Mouse (Mus musculus): Measurements from ENCODE around the gene Grap. TPM values are rescaled to one million over a fixed set of nuclear protein-coding genes. Genes with fewer than 3 reads are reported as not detected.

Gene Grap
- polyA plus RNA-seq, 1 experiment from 2014 or later, result 10.3 TPM

DNA sequence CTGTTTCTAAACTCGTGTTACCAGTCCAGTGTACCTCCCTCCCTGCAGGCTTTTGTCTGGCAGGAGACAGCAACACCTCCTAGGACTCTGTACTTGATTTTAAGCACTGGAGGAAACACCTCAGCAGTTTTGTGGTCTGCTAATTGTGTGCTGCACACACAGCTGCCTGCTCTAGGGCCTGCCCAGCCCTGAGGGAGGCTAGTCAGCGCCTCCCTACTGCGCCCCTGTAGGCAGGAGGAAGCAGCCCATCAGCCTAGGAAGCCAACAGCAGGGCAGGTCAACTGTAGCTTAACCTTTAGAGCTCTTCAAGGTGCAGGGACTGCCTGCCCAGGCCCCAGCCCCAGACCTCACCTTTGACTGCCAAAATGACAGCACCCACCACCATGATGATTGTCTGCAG, 55.9 kb downstream of the Grap start:
- Histone ChIP-seq H3K4me3 (ENCODE audit: control insufficient read depth in 1 of 2, insufficient read depth in 1 of 2, low read depth in 1 of 2, low read length in 2 of 2) (no peak overlapping the region), H3K4me2 (ENCODE audit: low read length) (no peak overlapping the region), H3K36me3 (ENCODE audit: control insufficient read depth, insufficient read depth, low read length) (no peaks in the 10 kb centered on the region), H3K9ac (ENCODE audit: low read length) (no peak overlapping the region), H3K27ac (replicated peaks in 1 of 2; ENCODE audit: control insufficient read depth in 1 of 2, insufficient read depth in 1 of 2, low read depth in 2 of 2, low read length in 2 of 2) (no peak overlapping the region), H3K4me1 (ENCODE audit: control insufficient read depth in 2 of 2, insufficient read depth in 2 of 2, low read length in 2 of 2) (no peaks in the 10 kb centered on the region), H3K27me3 (ENCODE audit: control insufficient read depth, insufficient read depth, low read length) (no peaks in the 10 kb centered on the region), H3K9me3 (ENCODE audit: control insufficient read depth, low read length) (no peaks in the 10 kb centered on the region)
- no peak for ATAC-seq (ENCODE audit: insufficient number of reproducible peaks, insufficient read depth, low FRiP score, low read depth)
- WGBS, result 79% methylated on average over 3 of the region's 3 CpGs

DNA sequence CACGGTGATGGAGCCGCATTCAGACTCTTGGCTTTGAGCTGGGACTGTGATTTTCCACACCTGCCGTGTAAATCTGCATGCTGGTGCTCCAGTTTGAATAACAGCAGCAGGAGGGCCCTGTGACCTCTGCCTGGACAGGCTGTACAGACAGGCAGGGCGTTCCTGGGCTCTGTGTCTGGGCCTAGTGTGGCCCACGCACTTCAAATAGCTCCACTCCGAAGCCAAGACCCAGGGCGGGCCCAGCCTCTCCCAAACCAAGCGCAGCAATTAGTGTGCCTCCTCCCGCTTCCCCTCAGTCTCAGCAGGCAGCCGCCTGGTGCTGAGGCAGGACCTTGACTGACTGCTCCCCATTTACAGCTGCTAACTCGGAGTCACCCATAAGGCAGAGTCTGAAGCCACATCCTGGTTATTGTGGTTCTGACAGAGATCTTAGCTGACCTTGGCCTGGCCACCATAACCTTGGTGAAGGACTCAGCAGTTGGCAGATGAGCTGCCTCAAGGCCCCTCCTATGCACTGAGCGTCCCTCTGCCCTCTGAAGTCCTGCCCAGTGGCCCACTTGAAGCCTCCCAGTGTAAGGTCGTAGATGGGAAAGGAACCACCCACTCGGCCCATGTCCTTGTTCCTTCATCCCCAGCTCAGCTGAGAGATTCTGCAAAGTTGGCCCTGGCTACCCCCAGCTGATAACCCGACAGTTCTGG, 60.2 kb downstream of the Grap start:
- ATAC-seq (ENCODE audit: insufficient number of reproducible peaks, insufficient read depth, low FRiP score, low read depth), result no peak
- H3K27ac ChIP-seq (replicated peaks in 1 of 2; ENCODE audit: control insufficient read depth in 1 of 2, insufficient read depth in 1 of 2, low read depth in 2 of 2, low read length in 2 of 2), result no peak overlapping the region
- no peaks in the 10 kb centered on the region for H3K36me3 ChIP-seq (ENCODE audit: control insufficient read depth, insufficient read depth, low read length)
- no peaks in the 10 kb centered on the region for H3K27me3 ChIP-seq (ENCODE audit: control insufficient read depth, insufficient read depth, low read length)
- H3K9ac ChIP-seq (ENCODE audit: low read length), result no peak overlapping the region
- no peak overlapping the region for H3K4me3 ChIP-seq (ENCODE audit: control insufficient read depth in 1 of 2, insufficient read depth in 1 of 2, low read depth in 1 of 2, low read length in 2 of 2)
- 64% methylated on average over 15 of the region's 15 CpGs for WGBS
- H3K4me2 ChIP-seq (ENCODE audit: low read length), result no peak overlapping the region
- no peaks in the 10 kb centered on the region for H3K4me1 ChIP-seq (ENCODE audit: control insufficient read depth in 2 of 2, insufficient read depth in 2 of 2, low read length in 2 of 2)
- no peaks in the 10 kb centered on the region for H3K9me3 ChIP-seq (ENCODE audit: control insufficient read depth, low read length)

DNA sequence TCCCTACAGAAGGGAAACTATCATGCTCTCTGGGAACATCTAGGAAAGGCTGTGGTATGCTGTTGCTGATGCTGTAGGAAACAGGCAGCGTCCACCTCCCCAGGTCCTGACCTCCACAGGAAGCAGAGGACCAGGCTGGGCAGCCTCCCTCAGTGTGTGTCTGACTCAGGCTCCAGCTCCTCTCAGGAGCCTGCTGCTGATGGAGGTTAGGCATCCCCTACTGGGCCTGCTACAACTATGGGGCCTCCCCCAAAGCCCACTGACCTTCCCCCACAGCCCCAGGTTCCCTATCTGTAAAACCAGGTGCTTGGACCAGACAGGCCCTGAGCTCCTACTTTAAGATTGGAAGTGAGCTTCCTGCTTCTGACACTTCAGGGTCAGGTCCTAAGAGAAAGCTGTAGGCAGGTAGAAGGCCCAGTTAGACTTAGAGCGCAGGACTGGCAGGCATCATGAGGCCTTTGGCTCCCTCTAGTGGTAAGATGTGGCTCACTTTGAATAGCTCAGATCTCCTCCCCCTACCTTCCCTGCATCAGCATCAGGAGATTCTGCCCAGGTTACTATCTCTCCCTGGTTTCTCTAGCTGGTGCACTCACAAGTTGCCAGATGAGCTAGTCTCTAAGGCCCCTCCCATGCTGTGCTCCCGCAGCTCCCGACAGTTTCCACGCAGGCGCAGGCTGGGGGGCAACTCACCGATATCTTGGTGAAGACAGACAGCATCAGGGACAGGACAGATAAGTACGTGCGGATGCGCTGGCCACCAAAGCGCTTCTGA, 61.5 kb downstream of the Grap start:
- no peaks in the 10 kb centered on the region for H3K4me1 ChIP-seq (ENCODE audit: control insufficient read depth in 2 of 2, insufficient read depth in 2 of 2, low read length in 2 of 2)
- no peak overlapping the region for H3K9ac ChIP-seq (ENCODE audit: low read length)
- H3K27me3 ChIP-seq (ENCODE audit: control insufficient read depth, insufficient read depth, low read length), result no peaks in the 10 kb centered on the region
- no peaks in the 10 kb centered on the region for H3K9me3 ChIP-seq (ENCODE audit: control insufficient read depth, low read length)
- no peak overlapping the region for H3K4me2 ChIP-seq (ENCODE audit: low read length)
- no peak overlapping the region for H3K4me3 ChIP-seq (ENCODE audit: control insufficient read depth in 1 of 2, insufficient read depth in 1 of 2, low read depth in 1 of 2, low read length in 2 of 2)
- no peak overlapping the region for H3K27ac ChIP-seq (replicated peaks in 1 of 2; ENCODE audit: control insufficient read depth in 1 of 2, insufficient read depth in 1 of 2, low read depth in 2 of 2, low read length in 2 of 2)
- no peaks in the 10 kb centered on the region for H3K36me3 ChIP-seq (ENCODE audit: control insufficient read depth, insufficient read depth, low read length)
- 31% methylated on average over 11 of the region's 11 CpGs for WGBS
- no peak for ATAC-seq (ENCODE audit: insufficient number of reproducible peaks, insufficient read depth, low FRiP score, low read depth)

DNA sequence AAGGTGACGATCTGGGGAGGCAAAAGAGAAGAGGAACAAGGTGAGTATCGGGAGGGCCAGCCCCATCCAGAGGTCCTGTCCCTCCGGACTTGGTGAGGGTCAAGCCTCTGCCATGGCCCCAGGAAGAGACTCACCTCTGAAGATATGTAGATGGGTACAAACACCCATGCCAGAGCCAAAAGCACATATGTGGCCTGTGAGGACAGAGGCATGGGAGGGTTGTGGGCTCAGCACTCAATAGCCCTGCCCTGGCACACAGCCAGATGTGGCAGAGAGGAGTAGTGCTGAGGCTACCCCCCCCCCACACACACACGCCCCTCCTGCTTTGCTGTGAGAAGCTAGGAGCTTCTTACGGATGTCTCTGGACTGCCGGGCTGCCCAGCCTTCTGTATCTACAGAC, 62.1 kb downstream of the Grap start:
- WGBS, result 54% methylated on average over 6 of the region's 6 CpGs
- no peak overlapping the region for H3K27ac ChIP-seq (replicated peaks in 1 of 2; ENCODE audit: control insufficient read depth in 1 of 2, insufficient read depth in 1 of 2, low read depth in 2 of 2, low read length in 2 of 2)
- no peaks in the 10 kb centered on the region for H3K9me3 ChIP-seq (ENCODE audit: control insufficient read depth, low read length)
- no peak overlapping the region for H3K4me3 ChIP-seq (ENCODE audit: control insufficient read depth in 1 of 2, insufficient read depth in 1 of 2, low read depth in 1 of 2, low read length in 2 of 2)
- no peaks in the 10 kb centered on the region for H3K4me1 ChIP-seq (ENCODE audit: control insufficient read depth in 2 of 2, insufficient read depth in 2 of 2, low read length in 2 of 2)
- no peaks in the 10 kb centered on the region for H3K27me3 ChIP-seq (ENCODE audit: control insufficient read depth, insufficient read depth, low read length)
- ATAC-seq (ENCODE audit: insufficient number of reproducible peaks, insufficient read depth, low FRiP score, low read depth), result no peak
- H3K9ac ChIP-seq (ENCODE audit: low read length), result no peak overlapping the region
- no peaks in the 10 kb centered on the region for H3K36me3 ChIP-seq (ENCODE audit: control insufficient read depth, insufficient read depth, low read length)
- no peak overlapping the region for H3K4me2 ChIP-seq (ENCODE audit: low read length)

DNA sequence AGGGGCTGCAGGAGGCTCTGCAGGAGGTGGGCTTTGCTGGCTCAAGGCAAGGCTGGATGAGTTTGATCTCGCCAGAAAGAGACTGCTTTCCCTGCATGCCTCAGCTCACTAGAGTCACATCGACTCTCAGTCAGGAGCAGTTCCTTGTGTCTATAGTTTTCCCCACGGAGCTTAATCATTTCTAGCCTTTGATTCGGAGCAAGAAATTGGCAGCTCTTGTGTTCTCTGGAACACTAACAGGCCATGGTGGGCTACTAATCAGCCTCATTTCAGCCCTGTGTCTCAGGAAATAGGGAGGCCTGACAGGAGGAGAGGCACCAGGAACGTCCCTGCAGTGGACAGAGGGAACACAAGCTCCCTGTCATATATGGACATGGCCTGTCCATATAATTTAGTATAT, 64.9 kb downstream of the Grap start:
- Histone ChIP-seq H3K36me3 (ENCODE audit: control insufficient read depth, insufficient read depth, low read length) (no peaks in the 10 kb centered on the region), H3K4me3 (ENCODE audit: control insufficient read depth in 1 of 2, insufficient read depth in 1 of 2, low read depth in 1 of 2, low read length in 2 of 2) (no peak overlapping the region), H3K9me3 (ENCODE audit: control insufficient read depth, low read length) (no peaks in the 10 kb centered on the region), H3K9ac (ENCODE audit: low read length) (no peak overlapping the region), H3K27me3 (ENCODE audit: control insufficient read depth, insufficient read depth, low read length) (no peaks in the 10 kb centered on the region), H3K4me1 (ENCODE audit: control insufficient read depth in 2 of 2, insufficient read depth in 2 of 2, low read length in 2 of 2) (no peaks in the 10 kb centered on the region), H3K4me2 (ENCODE audit: low read length) (no peak overlapping the region), H3K27ac (replicated peaks in 1 of 2; ENCODE audit: control insufficient read depth in 1 of 2, insufficient read depth in 1 of 2, low read depth in 2 of 2, low read length in 2 of 2) (no peak overlapping the region)
- 64% methylated on average over 5 of the region's 5 CpGs for WGBS
- no peak for ATAC-seq (ENCODE audit: insufficient number of reproducible peaks, insufficient read depth, low FRiP score, low read depth)

DNA sequence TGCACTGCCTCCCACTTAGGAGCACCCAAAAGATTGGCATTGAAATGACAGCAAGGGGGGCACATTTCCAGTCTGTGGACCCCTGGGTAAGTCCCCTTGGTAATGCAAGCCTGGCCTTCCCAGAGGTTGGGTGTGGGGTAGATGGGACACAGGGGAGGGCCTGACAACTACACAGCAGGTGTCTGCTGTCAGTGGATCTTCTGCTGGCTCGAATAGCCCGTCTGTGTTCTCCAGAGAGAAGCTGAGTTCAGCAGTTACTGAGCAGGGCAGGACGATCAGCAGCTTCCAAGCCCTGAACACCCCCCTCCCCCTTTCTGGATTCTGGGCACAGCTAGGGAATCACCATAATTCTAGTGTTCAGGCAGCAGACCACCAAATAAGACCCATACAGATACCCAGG, 66.3 kb downstream of the Grap start:
- WGBS, result 67% methylated on average over 3 of the region's 3 CpGs
- Histone ChIP-seq H3K27ac (replicated peaks in 1 of 2; ENCODE audit: control insufficient read depth in 1 of 2, insufficient read depth in 1 of 2, low read depth in 2 of 2, low read length in 2 of 2) (no peak overlapping the region), H3K4me1 (ENCODE audit: control insufficient read depth in 2 of 2, insufficient read depth in 2 of 2, low read length in 2 of 2) (no peaks in the 10 kb centered on the region), H3K4me3 (ENCODE audit: control insufficient read depth in 1 of 2, insufficient read depth in 1 of 2, low read depth in 1 of 2, low read length in 2 of 2) (no peak overlapping the region), H3K27me3 (ENCODE audit: control insufficient read depth, insufficient read depth, low read length) (no peaks in the 10 kb centered on the region), H3K9me3 (ENCODE audit: control insufficient read depth, low read length) (no peaks in the 10 kb centered on the region), H3K36me3 (ENCODE audit: control insufficient read depth, insufficient read depth, low read length) (no peaks in the 10 kb centered on the region), H3K9ac (ENCODE audit: low read length) (no peak overlapping the region), H3K4me2 (ENCODE audit: low read length) (no peak overlapping the region)
- ATAC-seq (ENCODE audit: insufficient number of reproducible peaks, insufficient read depth, low FRiP score, low read depth), result no peak

DNA sequence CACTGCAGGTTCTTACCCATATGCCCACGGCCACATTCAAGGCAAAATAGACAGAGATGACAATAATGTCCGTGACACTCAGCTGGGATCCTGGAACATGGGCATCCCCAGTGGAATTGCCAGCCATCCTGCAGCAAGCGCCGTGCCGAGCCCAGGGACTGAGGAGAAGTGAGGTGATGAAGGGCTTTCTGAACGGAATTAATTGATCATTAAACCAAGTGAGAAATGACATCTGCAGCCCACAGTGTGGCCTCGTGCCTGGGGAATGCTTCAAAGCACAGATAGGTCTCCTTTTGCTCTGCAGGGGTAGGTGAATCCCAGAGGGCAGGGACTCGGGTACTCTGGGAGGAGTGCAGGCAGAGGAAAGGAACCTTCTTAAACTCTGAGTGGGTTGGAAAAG, 66.8 kb downstream of the Grap start:
- no peak overlapping the region for H3K4me3 ChIP-seq (ENCODE audit: control insufficient read depth in 1 of 2, insufficient read depth in 1 of 2, low read depth in 1 of 2, low read length in 2 of 2)
- no peak overlapping the region for H3K4me2 ChIP-seq (ENCODE audit: low read length)
- no peak overlapping the region for H3K9ac ChIP-seq (ENCODE audit: low read length)
- no peaks in the 10 kb centered on the region for H3K36me3 ChIP-seq (ENCODE audit: control insufficient read depth, insufficient read depth, low read length)
- ATAC-seq (ENCODE audit: insufficient number of reproducible peaks, insufficient read depth, low FRiP score, low read depth), result no peak
- H3K9me3 ChIP-seq (ENCODE audit: control insufficient read depth, low read length), result no peaks in the 10 kb centered on the region
- no peaks in the 10 kb centered on the region for H3K4me1 ChIP-seq (ENCODE audit: control insufficient read depth in 2 of 2, insufficient read depth in 2 of 2, low read length in 2 of 2)
- WGBS, result 76% methylated on average over 8 of the region's 8 CpGs
- H3K27me3 ChIP-seq (ENCODE audit: control insufficient read depth, insufficient read depth, low read length), result no peaks in the 10 kb centered on the region
- H3K27ac ChIP-seq (replicated peaks in 1 of 2; ENCODE audit: control insufficient read depth in 1 of 2, insufficient read depth in 1 of 2, low read depth in 2 of 2, low read length in 2 of 2), result no peak overlapping the region
